Mouse (Mus musculus): ENCODE data around the gene Adh1. TPM values are rescaled to one million over a fixed set of nuclear protein-coding genes. Genes with fewer than 3 reads are reported as not detected.

Adh1 gene
- polyA plus RNA-seq, 1 experiment: 256 TPM

DNA sequence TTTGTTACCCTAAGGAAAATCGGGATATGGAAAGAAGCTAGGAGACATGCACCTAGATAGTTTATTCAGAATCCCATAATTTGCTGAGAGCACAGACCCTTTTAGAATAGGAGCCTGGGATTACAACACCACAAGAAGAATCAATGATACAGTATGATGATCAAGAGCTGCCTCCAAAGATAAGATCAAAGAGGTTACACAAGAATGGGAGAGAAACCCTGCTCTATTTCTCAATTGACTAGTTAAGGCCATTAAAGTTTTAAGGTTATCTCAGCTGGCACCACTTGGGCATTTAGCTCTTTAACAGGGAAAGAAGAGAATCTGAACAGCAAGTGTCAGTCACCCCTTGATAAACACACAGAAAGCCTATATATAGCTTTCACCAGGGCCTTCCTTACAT lies 74.8 kb downstream of the Adh1 start:
- Histone ChIP-seq H3K27ac (ENCODE audit: insufficient read depth, low read depth, low read length) (no peak overlapping the region), H3K36me3 (ENCODE audit: control insufficient read depth, insufficient read depth, low read length) (no peaks in the 10 kb centered on the region), H3K4me3 (ENCODE audit: insufficient read depth, low read depth, low read length) (no peak overlapping the region), H3K4me1 (ENCODE audit: control insufficient read depth, insufficient read depth, low read length) (peaks cover 6% of the 10 kb centered on the region; the same call in 1 of the 2 replicates), H3K27me3 (replicated peaks; ENCODE audit: control insufficient read depth, insufficient read depth, low read length) (no peaks in the 10 kb centered on the region)
- no peak for DNase-seq
- 92% methylated on average over 1 of the region's 1 CpGs for WGBS
- TF ChIP-seq POLR2A (IDR thresholded peaks at IDR 0.05; ENCODE audit: low read depth, low read length) (no peak), CTCF (conservative IDR thresholded peaks at IDR 0.05; ENCODE audit: insufficient read depth, insufficient read length, low read depth, low read length) (no peak)

DNA sequence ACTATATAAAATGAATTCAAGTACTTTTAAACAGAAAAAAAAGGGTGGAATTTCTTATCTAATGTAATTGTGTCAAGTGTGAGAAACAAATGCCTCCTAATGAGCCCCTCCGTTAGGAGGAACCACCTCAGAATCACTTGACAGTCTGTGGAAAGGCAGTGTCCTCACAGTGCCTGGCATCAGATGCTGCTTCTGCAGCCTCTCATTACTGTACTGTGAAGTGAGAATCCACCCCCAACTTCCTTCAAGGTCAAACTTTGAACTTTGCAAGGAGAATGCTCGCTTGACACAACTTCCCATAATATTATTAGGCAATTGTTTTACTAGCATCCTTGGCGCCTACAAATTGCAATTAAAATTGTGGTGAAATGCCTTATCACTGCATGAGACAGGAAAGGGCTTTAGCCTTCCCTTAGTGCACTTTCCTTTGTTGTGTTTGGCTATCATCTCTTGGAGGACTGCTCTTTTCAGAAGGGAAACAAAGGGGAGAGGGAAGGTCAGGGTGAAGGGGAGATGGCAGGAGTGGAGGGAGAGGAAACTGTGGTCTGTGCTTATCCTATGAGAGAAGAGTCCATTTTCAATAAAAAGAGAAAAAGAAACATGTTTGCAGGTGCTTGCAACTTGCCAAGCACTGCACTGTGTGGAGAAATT lies 75.4 kb downstream of the Adh1 start:
- WGBS: 56% methylated on average over 3 of the region's 3 CpGs
- H3K27me3 ChIP-seq (replicated peaks; ENCODE audit: control insufficient read depth, insufficient read depth, low read length): no peaks in the 10 kb centered on the region
- no peak for TF ChIP-seq CTCF (conservative IDR thresholded peaks at IDR 0.05; ENCODE audit: insufficient read depth, insufficient read length, low read depth, low read length)
- TF ChIP-seq POLR2A (IDR thresholded peaks at IDR 0.05; ENCODE audit: low read depth, low read length): no peak
- no peak overlapping the region for H3K27ac ChIP-seq (ENCODE audit: insufficient read depth, low read depth, low read length)
- H3K4me3 ChIP-seq (ENCODE audit: insufficient read depth, low read depth, low read length): no peak overlapping the region
- peaks cover 6% of the 10 kb centered on the region; the same call in 1 of the 2 replicates for H3K4me1 ChIP-seq (ENCODE audit: control insufficient read depth, insufficient read depth, low read length)
- DNase-seq: peak; percentile 33
- no peaks in the 10 kb centered on the region for H3K36me3 ChIP-seq (ENCODE audit: control insufficient read depth, insufficient read depth, low read length)

Other genes starting within 250 kb of the Adh1 start
- 0.01 and 0.42 TPM in 2 replicates for gene 1110002E22Rik, start 195.9 kb upstream of the Adh1 start, polyA plus RNA-seq (2012; rRNA removed)
- 0.08 TPM in 1 of 2 replicates, not detected in the other for gene Gm5105, start 193.6 kb upstream of the Adh1 start, polyA plus RNA-seq (2012; rRNA removed)
- gene Trmt10a, start 117.5 kb upstream of the Adh1 start, polyA plus RNA-seq (2012; rRNA removed): 1.5 and 2.0 TPM in 2 replicates
- gene Mttp, start 116.0 kb upstream of the Adh1 start, polyA plus RNA-seq (2012; rRNA removed): 6.0 and 6.9 TPM in 2 replicates
- 0.31 TPM in 1 of 2 replicates, not detected in the other for gene 4930579F01Rik, start 67.2 kb upstream of the Adh1 start, polyA plus RNA-seq (2012; rRNA removed)
- 0.25 and 0.29 TPM in 2 replicates for gene Adh7, start 43.2 kb upstream of the Adh1 start, polyA plus RNA-seq (2012; rRNA removed)
- 0.07 and 0.23 TPM in 2 replicates for gene Adh6a, start 52.3 kb downstream of the Adh1 start, polyA plus RNA-seq (2012; rRNA removed)
- gene Adh6b, start 80.8 kb downstream of the Adh1 start, polyA plus RNA-seq (2012; rRNA removed): 0.05 and 0.11 TPM in 2 replicates
- 0.08 and 0.31 TPM in 2 replicates for gene Adh4, start 154.5 kb downstream of the Adh1 start, polyA plus RNA-seq (2012; rRNA removed)
- gene Adh5, start 182.1 kb downstream of the Adh1 start, polyA plus RNA-seq (2012; rRNA removed): 82.6 and 107 TPM in 2 replicates
- gene Metap1, start 228.5 kb downstream of the Adh1 start, polyA plus RNA-seq (2012; rRNA removed): 19.9 and 22.6 TPM in 2 replicates

Data from kidney, adult 2 months (tissue).